Mouse (Mus musculus) midbrain, postnatal 0 days (tissue): ENCODE data around the gene Zfp385a. TPM values are rescaled to one million over a fixed set of nuclear protein-coding genes. Genes with fewer than 3 reads are reported as not detected.
A peak's percentile ranks its signal among the peaks of the same experiment; 100 is the strongest.

Experiments
- ATAC-seq: fragments of 200-750 bp; cut with Nextera tagmentation; 2 replicates; pipeline ENCODE4 v1.8.0; 2017; ENCODE audit warnings: moderate number of reproducible peaks, mild to moderate bottlenecking, moderate TSS enrichment, moderate library complexity; ENCODE audit not compliant: low FRiP score
- DNase-seq: peaks from one replicate; pipeline ENCODE4 v3.0.0-alpha.2; 2015; ENCODE audit warnings: low spot score
- H3K27ac ChIP-seq: fragments of 300-500 bp; sonication (generic); 2 replicates; pipeline ENCODE4 v1.5.1; 2014; ENCODE audit warnings: low read depth, mild to moderate bottlenecking, low read length, mixed read lengths
- H3K27me3 ChIP-seq: fragments of 300-500 bp; sonication (generic); 2 replicates; pipeline ENCODE4 v1.6.1; 2014; ENCODE audit warnings: low read length, control low read depth, mixed read lengths; ENCODE audit not compliant: insufficient read depth
- H3K36me3 ChIP-seq: fragments of 300-500 bp; sonication (generic); 2 replicates; pipeline ENCODE4 v1.6.1; 2014; ENCODE audit warnings: low read length, control low read depth, mixed read lengths; ENCODE audit not compliant: insufficient read depth
- H3K4me1 ChIP-seq: fragments of 300-500 bp; sonication (generic); 2 replicates; pipeline ENCODE4 v1.6.1; 2014; ENCODE audit warnings: mild to moderate bottlenecking, control low read depth, antibody characterized with exemption, low read length, mixed read lengths; ENCODE audit not compliant: insufficient read depth
- H3K4me2 ChIP-seq: fragments of 300-500 bp; sonication (generic); 2 replicates; pipeline ENCODE4 v1.6.1; 2014; ENCODE audit warnings: low read depth, mild to moderate bottlenecking, low read length, mixed read lengths; ENCODE audit not compliant: poor library complexity, severe bottlenecking
- H3K4me3 ChIP-seq: fragments of 300-500 bp; sonication (generic); 2 replicates; pipeline ENCODE4 v1.5.1; 2014; ENCODE audit warnings: low read depth, mild to moderate bottlenecking, low read length, moderate library complexity
- H3K9ac ChIP-seq: fragments of 300-500 bp; sonication (generic); replicated peaks from 2 replicates; pipeline ENCODE4 v1.6.1; 2014; ENCODE audit warnings: mild to moderate bottlenecking, low read length, moderate library complexity, mixed read lengths; ENCODE audit not compliant: poor library complexity, severe bottlenecking
- H3K9me3 ChIP-seq: fragments of 300-500 bp; sonication (generic); 2 replicates; pipeline ENCODE4 v1.6.1; 2016; ENCODE audit warnings: low read length, control low read depth
- CTCF ChIP-seq: IDR thresholded peaks from 2 replicates; pipeline ENCODE4 v1.5.1; 2016; ENCODE audit warnings: antibody characterized with exemption, mild to moderate bottlenecking
- WGBS: fragments of 180-500 bp; shearing (Covaris S2); extraction: QIAGEN DNeasy Blood & Tissue Kit; methylation state at CpG from one replicate; pipeline ENCODE4 v1.1.7; 2014; 5-methylcytosine and 5-hydroxymethylcytosine counted together
- polyA plus RNA-seq: library from polyadenylated mRNA; unstranded; fragments of >200 nt; fragmentation: Nextera tagmentation; extraction: Ambion mirVana; gene quantifications from 2 replicates; pipeline ENCODE4 v1.2.1, GENCODE M21; 2015
- total RNA-seq: library from RNA; depleted of rRNA; stranded (reverse); fragments of >200 nt; gene quantifications from 2 replicates; pipeline ENCODE4 v1.2.3, GENCODE M21; 2014

Zfp385a gene
- total and polyA plus RNA-seq, 2 experiments from 2014 or later, result 22.0 to 26.9 TPM

DNA sequence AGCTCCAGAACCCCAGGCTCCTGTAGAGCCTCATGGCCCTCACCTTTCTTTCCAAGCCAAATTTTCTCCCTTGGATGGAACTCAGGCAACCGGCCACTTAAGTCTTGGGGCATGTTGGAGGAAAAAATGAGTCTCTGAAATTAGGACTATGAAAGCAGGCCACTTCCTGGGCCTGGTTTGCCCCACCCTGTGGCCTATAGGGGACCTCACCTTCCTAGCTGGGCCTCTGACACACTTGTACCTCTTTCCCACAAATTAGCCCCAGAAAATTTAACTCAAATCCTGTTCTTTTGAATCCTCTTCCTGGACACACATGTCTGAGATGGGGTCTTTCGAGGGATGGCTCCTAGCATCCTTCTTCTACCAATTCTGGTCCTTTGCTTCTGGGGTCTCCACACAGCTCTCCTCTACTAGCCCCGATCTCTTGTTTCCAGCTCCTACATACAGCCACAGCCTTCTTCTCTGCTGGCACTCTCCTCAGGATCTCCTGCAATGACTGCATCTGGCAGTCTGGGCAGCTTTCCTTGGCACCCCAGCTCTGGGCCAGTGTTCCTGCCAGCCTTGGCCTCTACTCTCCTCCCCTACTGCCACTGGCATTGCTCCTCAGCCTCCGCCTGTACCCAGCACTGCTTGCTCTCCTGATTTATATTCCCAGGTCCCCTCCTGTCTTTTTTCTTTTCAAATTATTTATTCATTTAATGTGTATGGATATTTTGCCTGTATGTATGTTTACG lies 20.1 kb upstream of the Zfp385a start:
- Histone ChIP-seq H3K9me3 (no peaks in the 10 kb centered on the region), H3K4me1 (no peaks in the 10 kb centered on the region), H3K4me3 (no peak overlapping the region), H3K9ac (no peak overlapping the region), H3K36me3 (no peaks in the 10 kb centered on the region), H3K4me2 (no peak overlapping the region), H3K27ac (no peak overlapping the region), H3K27me3 (no peaks in the 10 kb centered on the region)
- 86% methylated on average over 5 of the region's 5 CpGs for WGBS
- ATAC-seq (no peak), DNase-seq (peak; percentile 59)
- TF ChIP-seq CTCF, result no peak

DNA sequence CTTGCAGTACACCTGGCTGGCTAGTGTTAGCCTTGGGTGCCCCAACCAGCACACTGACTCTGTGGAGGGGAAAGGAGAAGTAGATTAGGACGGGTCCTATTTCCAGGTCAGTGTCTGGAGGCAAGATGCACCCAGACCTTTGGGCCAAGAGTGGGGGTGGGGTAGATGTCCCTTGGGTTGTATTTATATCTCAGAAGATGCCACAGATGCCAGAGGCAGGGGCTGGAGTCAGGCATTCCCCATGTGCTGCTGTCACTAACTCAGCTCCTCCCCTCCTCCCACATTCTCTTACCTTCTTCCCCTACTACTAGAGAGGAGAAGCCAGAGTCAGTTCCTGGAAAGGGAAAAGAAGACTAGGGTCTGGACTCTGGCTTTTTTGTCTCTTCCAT lies 19.2 kb upstream of the Zfp385a start:
- no peak for TF ChIP-seq CTCF
- no peaks in the 10 kb centered on the region for H3K36me3 ChIP-seq
- ATAC-seq (peak; percentile 47; the same call in 1 of the 2 replicates), DNase-seq (no peak)
- no peak overlapping the region for H3K27ac ChIP-seq
- H3K4me1 ChIP-seq, result no peaks in the 10 kb centered on the region
- no peak overlapping the region for H3K4me3 ChIP-seq
- no peaks in the 10 kb centered on the region for H3K27me3 ChIP-seq
- H3K9me3 ChIP-seq, result no peaks in the 10 kb centered on the region
- WGBS, result 88% methylated on average over 1 of the region's 1 CpGs
- H3K4me2 ChIP-seq, result no peak overlapping the region
- no peak overlapping the region for H3K9ac ChIP-seq

DNA sequence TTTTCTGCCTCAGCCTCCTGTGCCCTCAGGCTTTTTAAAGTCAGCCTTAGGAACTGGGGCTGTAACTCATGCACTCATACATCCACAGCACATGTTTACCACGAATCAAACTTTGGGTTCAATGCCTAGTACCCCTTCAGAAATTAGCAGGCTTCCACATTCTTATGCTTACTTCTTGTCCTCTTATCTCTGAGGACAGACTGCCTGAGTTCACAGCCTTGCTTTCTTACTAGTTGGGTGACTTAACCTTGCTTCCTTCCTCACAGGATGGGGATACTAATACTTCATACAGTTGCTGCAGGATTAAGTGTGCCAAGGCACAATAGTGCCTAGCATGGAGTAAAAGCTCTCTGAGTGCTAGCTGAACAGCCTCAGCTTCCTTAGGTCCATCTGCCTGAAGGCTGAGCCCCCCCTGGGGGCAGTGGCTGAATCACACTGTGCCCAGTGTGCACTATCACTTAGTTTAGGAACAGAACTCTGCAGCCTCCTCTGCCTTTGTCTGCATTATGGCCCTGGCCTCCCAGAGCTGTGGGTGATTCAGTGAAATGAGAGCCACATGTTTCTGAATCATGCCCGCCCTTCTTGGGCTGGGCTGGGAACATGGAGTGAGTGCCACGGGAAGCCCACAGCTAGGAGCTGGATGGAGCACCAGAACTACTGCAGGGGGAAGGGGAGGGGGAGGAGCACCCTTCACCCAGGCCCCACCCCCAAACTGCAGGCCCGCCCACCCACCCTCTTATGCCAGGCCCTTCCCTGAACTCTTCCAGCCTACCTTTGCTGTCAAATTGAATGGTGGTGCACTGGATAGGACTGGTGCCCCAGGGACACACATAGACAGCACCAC lies 18.6 kb upstream of the Zfp385a start:
- Histone ChIP-seq H3K36me3 (no peaks in the 10 kb centered on the region), H3K4me3 (no peak overlapping the region), H3K4me2 (no peak overlapping the region), H3K9ac (no peak overlapping the region), H3K27ac (no peak overlapping the region), H3K4me1 (no peaks in the 10 kb centered on the region), H3K9me3 (no peaks in the 10 kb centered on the region), H3K27me3 (no peaks in the 10 kb centered on the region)
- TF ChIP-seq CTCF, result no peak
- WGBS, result 44% methylated on average over 4 of the region's 4 CpGs
- DNase-seq (no peak), ATAC-seq (no peak)

DNA sequence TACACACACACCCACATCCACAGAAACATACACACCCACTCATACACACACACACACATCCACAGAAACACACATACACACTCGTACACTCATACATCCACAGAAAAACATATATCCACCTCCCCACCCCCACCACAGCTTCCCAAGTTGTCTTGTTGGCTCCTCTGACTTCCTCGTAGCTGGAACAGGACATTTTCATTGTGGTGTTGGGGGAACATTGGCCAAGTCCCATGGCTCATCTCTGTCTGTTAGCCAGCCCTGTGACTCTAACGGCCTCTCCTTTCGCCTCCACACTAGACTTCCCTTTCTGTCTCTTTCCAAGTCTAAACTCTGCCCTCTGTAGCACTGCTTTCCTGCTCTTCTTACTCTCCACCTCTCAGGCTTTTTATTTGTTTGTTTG lies 17.9 kb upstream of the Zfp385a start:
- no peak overlapping the region for H3K27ac ChIP-seq
- H3K36me3 ChIP-seq, result no peaks in the 10 kb centered on the region
- H3K4me1 ChIP-seq, result no peaks in the 10 kb centered on the region
- ATAC-seq (no peak), DNase-seq (no peak)
- WGBS, result 87% methylated on average over 4 of the region's 4 CpGs
- no peaks in the 10 kb centered on the region for H3K9me3 ChIP-seq
- no peak overlapping the region for H3K4me2 ChIP-seq
- no peak overlapping the region for H3K4me3 ChIP-seq
- no peak overlapping the region for H3K9ac ChIP-seq
- H3K27me3 ChIP-seq, result no peaks in the 10 kb centered on the region
- TF ChIP-seq CTCF, result no peak

DNA sequence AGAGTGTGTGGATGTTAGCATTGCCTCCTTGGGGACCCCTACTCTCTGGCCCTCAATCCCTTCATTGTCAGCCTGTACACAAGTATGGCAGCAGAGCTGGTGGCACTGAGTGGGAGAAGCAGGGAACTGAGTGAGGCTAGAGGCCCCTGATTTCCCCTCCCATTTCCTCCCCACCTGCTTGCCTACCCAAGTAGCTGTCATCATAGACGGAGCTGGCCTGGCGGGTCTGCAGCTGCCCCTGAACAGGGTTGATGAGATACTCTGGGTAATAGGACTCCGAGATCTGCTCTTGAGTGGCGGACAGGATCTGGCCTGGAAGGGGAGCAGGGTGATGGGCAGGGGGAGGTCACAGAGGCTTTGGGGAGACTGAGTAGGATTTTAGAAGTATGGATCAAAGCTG lies 16.2 kb upstream of the Zfp385a start:
- no peaks in the 10 kb centered on the region for H3K36me3 ChIP-seq
- DNase-seq (no peak), ATAC-seq (no peak)
- H3K4me2 ChIP-seq, result no peak overlapping the region
- no peak overlapping the region for H3K9ac ChIP-seq
- H3K4me3 ChIP-seq, result no peak overlapping the region
- H3K27me3 ChIP-seq, result no peaks in the 10 kb centered on the region
- WGBS, result 79% methylated on average over 4 of the region's 4 CpGs
- TF ChIP-seq CTCF, result no peak
- no peak overlapping the region for H3K27ac ChIP-seq
- no peaks in the 10 kb centered on the region for H3K4me1 ChIP-seq
- H3K9me3 ChIP-seq, result no peaks in the 10 kb centered on the region

DNA sequence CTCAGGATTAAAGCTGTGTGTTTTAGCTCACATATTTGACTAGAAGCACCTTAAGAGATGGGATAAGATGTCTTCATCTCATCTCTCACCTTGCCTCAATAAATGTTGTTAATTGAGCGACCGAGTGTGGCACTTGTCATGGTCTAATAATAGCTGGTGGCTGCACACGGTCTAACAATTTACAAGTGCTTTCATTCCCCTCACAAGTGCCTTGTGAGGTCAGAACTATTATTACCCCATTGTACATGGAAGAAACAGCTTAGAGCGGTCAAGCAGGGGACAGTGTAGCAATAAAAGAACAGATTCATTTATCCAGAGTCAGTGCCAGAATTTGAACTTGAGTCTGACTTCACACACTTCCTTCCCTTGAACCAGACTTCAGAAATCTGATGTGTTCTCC lies 15.5 kb upstream of the Zfp385a start:
- Histone ChIP-seq H3K4me2 (no peak overlapping the region), H3K4me1 (no peaks in the 10 kb centered on the region), H3K4me3 (no peak overlapping the region), H3K9me3 (no peaks in the 10 kb centered on the region), H3K27ac (no peak overlapping the region), H3K36me3 (no peaks in the 10 kb centered on the region), H3K9ac (no peak overlapping the region), H3K27me3 (no peaks in the 10 kb centered on the region)
- TF ChIP-seq CTCF, result no peak
- no peak for ATAC-seq
- 81% methylated on average over 4 of the region's 4 CpGs for WGBS
- DNase-seq, result no peak
